Mouse (Mus musculus): ENCODE results near the gene Smarce1. TPM values are rescaled to one million over a fixed set of nuclear protein-coding genes. Genes with fewer than 3 reads are reported as not detected.

Smarce1 gene
- polyA plus RNA-seq, 1 experiment from 2014 or later = 322 TPM

GRCm38 (mm10) chr11:99221811-99222210, 9.0 kb downstream of the Smarce1 start:
- no peak for ATAC-seq (replicated peaks)
- Histone ChIP-seq H3K27me3 (replicated peaks) (no peaks in the 10 kb centered on the region), H3K4me3 (no peak overlapping the region), H3K4me2 (no peak overlapping the region), H3K4me1 (peaks cover 18% of the 10 kb centered on the region), H3K27ac (no peak overlapping the region), H3K9me3 (no peaks in the 10 kb centered on the region), H3K9ac (no peak overlapping the region), H3K36me3 (replicated peaks) (peaks cover 30% of the 10 kb centered on the region)
- WGBS = 83% methylated on average over 2 of the region's 2 CpGs

- Histone ChIP-seq H3K4me3 (no peak overlapping the region), H3K36me3 (replicated peaks) (peaks cover 64% of the 10 kb centered on the region), H3K9ac (no peak overlapping the region), H3K4me1 (no peaks in the 10 kb centered on the region), H3K27ac (no peak overlapping the region), H3K4me2 (no peak overlapping the region), H3K27me3 (replicated peaks) (no peaks in the 10 kb centered on the region), H3K9me3 (no peaks in the 10 kb centered on the region)
- no peak for ATAC-seq (replicated peaks)
- WGBS = 89% methylated on average over 7 of the region's 7 CpGs
Measured at GRCm38 (mm10) chr11:99217248-99217986, 13.4 kb downstream of the Smarce1 start.

GRCm38 (mm10) chr11:99216181-99216580, 14.6 kb downstream of the Smarce1 start:
- no peak overlapping the region for H3K4me2 ChIP-seq
- ATAC-seq (replicated peaks) = no peak
- no peaks in the 10 kb centered on the region for H3K4me1 ChIP-seq
- WGBS = 99% methylated on average over 3 of the region's 3 CpGs
- no peak overlapping the region for H3K27ac ChIP-seq
- peaks cover 70% of the 10 kb centered on the region for H3K36me3 ChIP-seq (replicated peaks)
- H3K4me3 ChIP-seq = no peak overlapping the region
- H3K9ac ChIP-seq = no peak overlapping the region
- no peaks in the 10 kb centered on the region for H3K9me3 ChIP-seq
- no peaks in the 10 kb centered on the region for H3K27me3 ChIP-seq (replicated peaks)

- whole genome bisulfite sequencing = 89% methylated on average over 7 of the region's 7 CpGs
Measured at GRCm38 (mm10) chr11:99212693-99213092, 18.1 kb downstream of the Smarce1 start.

GRCm38 (mm10) chr11:99211964-99212363, 18.9 kb downstream of the Smarce1 start:
- peaks cover 61% of the 10 kb centered on the region for H3K36me3 ChIP-seq (replicated peaks)
- no peak overlapping the region for H3K27ac ChIP-seq
- no peak for ATAC-seq (replicated peaks)
- H3K9ac ChIP-seq = no peak overlapping the region
- H3K27me3 ChIP-seq (replicated peaks) = no peaks in the 10 kb centered on the region
- H3K4me3 ChIP-seq = no peak overlapping the region
- H3K4me1 ChIP-seq = no peaks in the 10 kb centered on the region
- H3K9me3 ChIP-seq = no peaks in the 10 kb centered on the region
- H3K4me2 ChIP-seq = no peak overlapping the region
- WGBS = 84% methylated on average over 2 of the region's 2 CpGs

More at GRCm38 (mm10) chr11:99212693-99213092, 18.1 kb downstream of the Smarce1 start:
- Histone ChIP-seq H3K4me1 (no peaks in the 10 kb centered on the region), H3K4me2 (no peak overlapping the region), H3K27ac (no peak overlapping the region), H3K36me3 (replicated peaks) (peaks cover 67% of the 10 kb centered on the region), H3K27me3 (replicated peaks) (no peaks in the 10 kb centered on the region), H3K4me3 (no peak overlapping the region), H3K9ac (no peak overlapping the region), H3K9me3 (no peaks in the 10 kb centered on the region)
- no peak for ATAC-seq (replicated peaks)

- Histone ChIP-seq H3K4me2 (no peak overlapping the region), H3K9me3 (no peaks in the 10 kb centered on the region), H3K27ac (no peak overlapping the region), H3K27me3 (replicated peaks) (no peaks in the 10 kb centered on the region), H3K9ac (no peak overlapping the region), H3K4me3 (no peak overlapping the region), H3K4me1 (no peaks in the 10 kb centered on the region), H3K36me3 (replicated peaks) (peaks cover 29% of the 10 kb centered on the region)
- ATAC-seq (replicated peaks) = no peak
- 82% methylated on average over 8 of the region's 8 CpGs for WGBS
Measured at GRCm38 (mm10) chr11:99208105-99208669, 22.6 kb downstream of the Smarce1 start.

GRCm38 (mm10) chr11:99207449-99207848, 23.4 kb downstream of the Smarce1 start:
- H3K4me2 ChIP-seq = no peak overlapping the region
- no peaks in the 10 kb centered on the region for H3K9me3 ChIP-seq
- no peak for ATAC-seq (replicated peaks)
- no peaks in the 10 kb centered on the region for H3K4me1 ChIP-seq
- no peak overlapping the region for H3K4me3 ChIP-seq
- no peaks in the 10 kb centered on the region for H3K27me3 ChIP-seq (replicated peaks)
- H3K9ac ChIP-seq = no peak overlapping the region
- peaks cover 22% of the 10 kb centered on the region for H3K36me3 ChIP-seq (replicated peaks)
- 30% methylated on average over 2 of the region's 2 CpGs for WGBS
- H3K27ac ChIP-seq = no peak overlapping the region

GRCm38 (mm10) chr11:99206954-99207353, 23.9 kb downstream of the Smarce1 start:
- no peak overlapping the region for H3K9ac ChIP-seq
- no peaks in the 10 kb centered on the region for H3K9me3 ChIP-seq
- no peak overlapping the region for H3K4me3 ChIP-seq
- no peak for ATAC-seq (replicated peaks)
- H3K36me3 ChIP-seq (replicated peaks) = peaks cover 17% of the 10 kb centered on the region
- H3K4me2 ChIP-seq = no peak overlapping the region
- no peaks in the 10 kb centered on the region for H3K27me3 ChIP-seq (replicated peaks)
- 27% methylated on average over 2 of the region's 2 CpGs for WGBS
- no peaks in the 10 kb centered on the region for H3K4me1 ChIP-seq
- H3K27ac ChIP-seq = no peak overlapping the region

- Histone ChIP-seq H3K4me2 (no peak overlapping the region), H3K36me3 (replicated peaks) (no peaks in the 10 kb centered on the region), H3K27me3 (replicated peaks) (no peaks in the 10 kb centered on the region), H3K9ac (no peak overlapping the region), H3K4me3 (no peak overlapping the region), H3K9me3 (no peaks in the 10 kb centered on the region), H3K4me1 (no peaks in the 10 kb centered on the region), H3K27ac (no peak overlapping the region)
- no peak for ATAC-seq (replicated peaks)
- WGBS = 20% methylated on average over 14 of the region's 14 CpGs
Measured at GRCm38 (mm10) chr11:99189154-99189582, 41.6 kb downstream of the Smarce1 start.

GRCm38 (mm10) chr11:99187348-99187747, 43.5 kb downstream of the Smarce1 start:
- no peak overlapping the region for H3K4me2 ChIP-seq
- H3K36me3 ChIP-seq (replicated peaks) = no peaks in the 10 kb centered on the region
- no peak for ATAC-seq (replicated peaks)
- no peaks in the 10 kb centered on the region for H3K4me1 ChIP-seq
- H3K27me3 ChIP-seq (replicated peaks) = no peaks in the 10 kb centered on the region
- 96% methylated on average over 4 of the region's 4 CpGs for WGBS
- no peak overlapping the region for H3K27ac ChIP-seq
- H3K9ac ChIP-seq = no peak overlapping the region
- no peaks in the 10 kb centered on the region for H3K9me3 ChIP-seq
- no peak overlapping the region for H3K4me3 ChIP-seq

- H3K27ac ChIP-seq = no peak overlapping the region
- H3K4me2 ChIP-seq = no peak overlapping the region
- H3K9ac ChIP-seq = no peak overlapping the region
- H3K4me3 ChIP-seq = no peak overlapping the region
- no peaks in the 10 kb centered on the region for H3K9me3 ChIP-seq
- 76% methylated on average over 2 of the region's 2 CpGs for WGBS
- H3K27me3 ChIP-seq (replicated peaks) = no peaks in the 10 kb centered on the region
- no peaks in the 10 kb centered on the region for H3K4me1 ChIP-seq
- no peak for ATAC-seq (replicated peaks)
- no peaks in the 10 kb centered on the region for H3K36me3 ChIP-seq (replicated peaks)
Measured at GRCm38 (mm10) chr11:99186836-99187235, 44.0 kb downstream of the Smarce1 start.

- no peaks in the 10 kb centered on the region for H3K27me3 ChIP-seq (replicated peaks)
- ATAC-seq (replicated peaks) = no peak
- H3K4me2 ChIP-seq = no peak overlapping the region
- H3K36me3 ChIP-seq (replicated peaks) = no peaks in the 10 kb centered on the region
- no peaks in the 10 kb centered on the region for H3K4me1 ChIP-seq
- H3K9me3 ChIP-seq = no peaks in the 10 kb centered on the region
- 80% methylated on average over 11 of the region's 11 CpGs for whole genome bisulfite sequencing
- H3K4me3 ChIP-seq = no peak overlapping the region
- no peak overlapping the region for H3K27ac ChIP-seq
- no peak overlapping the region for H3K9ac ChIP-seq
Measured at GRCm38 (mm10) chr11:99182575-99182974, 48.2 kb downstream of the Smarce1 start.

- H3K27ac ChIP-seq = no peak overlapping the region
- no peak overlapping the region for H3K4me2 ChIP-seq
- H3K9me3 ChIP-seq = no peaks in the 10 kb centered on the region
- no peaks in the 10 kb centered on the region for H3K36me3 ChIP-seq (replicated peaks)
- H3K4me1 ChIP-seq = no peaks in the 10 kb centered on the region
- H3K4me3 ChIP-seq = no peak overlapping the region
- WGBS = 92% methylated on average over 5 of the region's 5 CpGs
- ATAC-seq (replicated peaks) = no peak
- no peak overlapping the region for H3K9ac ChIP-seq
- H3K27me3 ChIP-seq (replicated peaks) = no peaks in the 10 kb centered on the region
Measured at GRCm38 (mm10) chr11:99180071-99180470, 50.7 kb downstream of the Smarce1 start.

Measured in midbrain, embryonic 15.5 days (tissue).